Mouse (Mus musculus): ENCODE measurements around the gene Mtcl1.

DNA sequence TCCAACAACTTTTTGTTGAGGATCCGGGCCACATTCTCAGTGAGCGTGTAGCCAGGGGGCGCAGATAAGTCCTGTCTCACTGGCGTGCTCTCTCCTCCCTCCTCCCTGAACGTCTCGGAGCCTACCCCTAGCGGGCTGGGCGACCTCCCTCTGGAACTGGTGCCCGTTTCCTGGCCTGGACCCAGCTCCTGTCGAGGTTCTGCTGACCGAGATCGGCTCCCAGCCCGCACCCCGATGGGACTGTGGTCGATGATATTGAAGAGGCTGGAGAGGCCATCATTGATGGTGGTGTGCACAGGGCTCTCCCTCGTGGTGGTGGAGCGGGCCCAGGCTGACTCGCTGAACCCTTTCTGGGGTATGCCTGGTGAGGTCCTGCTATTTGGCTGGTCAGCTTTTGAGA is 106.6 kb downstream of the Mtcl1 start:
- TF ChIP-seq EP300 (IDR thresholded peaks at IDR 0.05) (no peak), CTCF (IDR thresholded peaks at IDR 0.05) (no peak)

Data from lung, postnatal 0 days (tissue).